Mouse (Mus musculus) lung, postnatal 0 days (tissue): Measurements from ENCODE around the gene Wfdc3.
"Not testable (repeated sequence)": the region's sequence is repeated elsewhere in the genome, so short reads cannot be mapped to it uniquely, and the experiment has no call there.

ENCODE experiments used
- CTCF ChIP-seq: IDR thresholded peaks from 2 replicates; pipeline ENCODE4 v1.5.1; 2016; ENCODE audit warnings: antibody characterized with exemption, mild to moderate bottlenecking
- EP300 ChIP-seq: IDR thresholded peaks from 2 replicates; pipeline ENCODE4 v1.6.1; 2016; ENCODE audit warnings: antibody characterized with exemption, mild to moderate bottlenecking, control low read depth

GRCm38 (mm10) chr2:164716194-164716786, 29.4 kb downstream of the Wfdc3 start:
- not testable (repeated sequence) for TF ChIP-seq EP300, CTCF
